17 mouse cellular contexts compared by ENCODE assay signal in the genomic region with DNA sequence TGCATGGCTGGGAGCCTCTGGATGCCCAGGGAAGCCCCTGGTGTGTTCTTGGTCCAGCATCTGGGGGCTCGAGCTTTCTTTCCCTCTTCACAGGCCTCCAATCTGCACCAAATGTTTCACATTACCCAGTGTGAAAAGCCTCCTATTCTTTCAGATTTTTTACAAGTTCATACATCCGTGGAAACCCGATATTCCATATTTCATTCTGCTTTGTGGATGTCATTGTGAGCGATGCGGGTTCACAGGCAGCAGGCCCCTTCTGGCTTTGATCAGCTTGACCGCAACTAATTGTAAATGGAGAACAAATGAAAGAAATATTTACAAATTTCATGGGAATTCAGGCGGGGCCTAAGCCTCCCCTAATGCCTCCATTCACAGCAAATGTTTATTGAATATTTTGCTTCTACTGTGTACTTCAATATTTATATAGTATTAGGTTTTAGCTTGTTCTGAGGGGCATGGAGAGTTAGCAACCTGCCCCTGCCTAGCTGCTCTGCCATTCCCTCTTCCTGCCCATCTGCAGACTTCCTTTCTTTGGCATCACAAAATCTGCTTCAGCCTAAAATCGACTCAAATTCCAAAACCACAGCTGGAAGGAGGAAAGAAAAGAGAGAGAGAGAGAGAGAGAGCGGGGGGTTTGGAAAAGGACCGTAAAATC.
DNase-seq lines count a peak whose midpoint lies in the region; ATAC-seq and TF ChIP-seq lines count a peak whose summit lies in the region.
"Had no signal": no experiment of that assay in that cellular context is flagged by ENCODE, and none has a peak within 500 bp of the region (broad histone marks: within the 10 kb centered on the region; RNA-seq: fewer than 3 reads in every experiment).

No protein-coding gene starts in this region.

- ATAC-seq in embryonic facial prominence, embryonic 11.5 days (replicated peaks; ENCODE audit: insufficient number of reproducible peaks, low FRiP score, low TSS enrichment, low read depth): peak; percentile 56; the same call in 1 of the 2 replicates
- peak; percentile 37; the same call in 1 of the 2 replicates for ATAC-seq in hindbrain, embryonic 14.5 days (ENCODE audit: low FRiP score)
- ATAC-seq in forebrain, embryonic 14.5 days: no peak
- ATAC-seq in liver, postnatal 0 days: no peak
- no peak for ATAC-seq in kidney, embryonic 16.5 days (ENCODE audit: low FRiP score, low TSS enrichment)
- ATAC-seq: forebrain, embryonic 16.5 days had no signal

- no peaks in the 10 kb centered on the region for H3K36me3 ChIP-seq in embryonic facial prominence, embryonic 11.5 days (replicated peaks; ENCODE audit: control insufficient read depth, insufficient read depth, low read depth, low read length)
- no peaks in the 10 kb centered on the region for H3K36me3 ChIP-seq in hindbrain, embryonic 14.5 days (replicated peaks; ENCODE audit: control insufficient read depth, insufficient read depth)
- no peaks in the 10 kb centered on the region for H3K36me3 ChIP-seq in forebrain, embryonic 14.5 days (ENCODE audit: control insufficient read depth, insufficient read depth, low read length)
- no peaks in the 10 kb centered on the region for H3K36me3 ChIP-seq in liver, postnatal 0 days (replicated peaks; ENCODE audit: insufficient read depth, low read length)
- H3K36me3 ChIP-seq in kidney, embryonic 16.5 days (ENCODE audit: insufficient read depth, low read length): no peaks in the 10 kb centered on the region
- H3K36me3 ChIP-seq: heart, embryonic 13.5 days had no signal

- no peaks in the 10 kb centered on the region for H3K9me3 ChIP-seq in embryonic facial prominence, embryonic 11.5 days (replicated peaks; ENCODE audit: control insufficient read depth, low read length)
- no peaks in the 10 kb centered on the region for H3K9me3 ChIP-seq in hindbrain, embryonic 14.5 days (ENCODE audit: control insufficient read depth, low read length)
- no peaks in the 10 kb centered on the region for H3K9me3 ChIP-seq in forebrain, embryonic 14.5 days (replicated peaks; ENCODE audit: control insufficient read depth, low read length)
- H3K9me3 ChIP-seq in liver, postnatal 0 days (ENCODE audit: low read length): no peaks in the 10 kb centered on the region
- H3K9me3 ChIP-seq in kidney, embryonic 16.5 days (ENCODE audit: low read length): no peaks in the 10 kb centered on the region
- H3K9me3 ChIP-seq: heart, embryonic 13.5 days had no signal

- H3K27ac ChIP-seq in embryonic facial prominence, embryonic 11.5 days (replicated peaks; ENCODE audit: low read depth, low read length): no peak overlapping the region
- H3K27ac ChIP-seq in hindbrain, embryonic 14.5 days: no peak overlapping the region
- H3K27ac ChIP-seq in forebrain, embryonic 14.5 days (ENCODE audit: low read depth, low read length): no peak overlapping the region
- H3K27ac ChIP-seq in liver, postnatal 0 days (ENCODE audit: low read depth): no peak overlapping the region
- no peak overlapping the region for H3K27ac ChIP-seq in kidney, embryonic 16.5 days (ENCODE audit: low read length)
- H3K27ac ChIP-seq: heart, embryonic 13.5 days had no signal

- no peak overlapping the region for H3K4me3 ChIP-seq in embryonic facial prominence, embryonic 11.5 days (ENCODE audit: low read depth, low read length)
- no peak overlapping the region for H3K4me3 ChIP-seq in hindbrain, embryonic 14.5 days (replicated peaks; ENCODE audit: low read length)
- no peak overlapping the region for H3K4me3 ChIP-seq in forebrain, embryonic 14.5 days (ENCODE audit: low read depth, low read length)
- H3K4me3 ChIP-seq in liver, postnatal 0 days (ENCODE audit: low read depth, low read length): no peak overlapping the region
- no peak overlapping the region for H3K4me3 ChIP-seq in kidney, embryonic 16.5 days (ENCODE audit: low read length)
- H3K4me3 ChIP-seq: heart, embryonic 13.5 days had no signal

- no peaks in the 10 kb centered on the region for H3K4me1 ChIP-seq in embryonic facial prominence, embryonic 11.5 days (ENCODE audit: control insufficient read depth, insufficient read depth, low read length)
- no peaks in the 10 kb centered on the region for H3K4me1 ChIP-seq in hindbrain, embryonic 14.5 days (replicated peaks; ENCODE audit: control insufficient read depth, insufficient read depth, low read length)
- no peaks in the 10 kb centered on the region for H3K4me1 ChIP-seq in forebrain, embryonic 14.5 days (ENCODE audit: control insufficient read depth, insufficient read depth, low read length)
- H3K4me1 ChIP-seq in liver, postnatal 0 days (ENCODE audit: insufficient read depth): no peaks in the 10 kb centered on the region
- peaks cover 16% of the 10 kb centered on the region for H3K4me1 ChIP-seq in kidney, embryonic 16.5 days (ENCODE audit: insufficient read depth, low read length)

- no peak overlapping the region for H3K4me2 ChIP-seq in embryonic facial prominence, embryonic 11.5 days (ENCODE audit: low read depth, low read length)
- H3K4me2 ChIP-seq in hindbrain, embryonic 14.5 days (replicated peaks): no peak overlapping the region
- no peak overlapping the region for H3K4me2 ChIP-seq in forebrain, embryonic 14.5 days (ENCODE audit: low read length)
- no peak overlapping the region for H3K4me2 ChIP-seq in liver, postnatal 0 days (ENCODE audit: low read depth, low read length)
- H3K4me2 ChIP-seq in kidney, embryonic 16.5 days (replicated peaks; ENCODE audit: low read depth, low read length): no peak overlapping the region
- H3K4me2 ChIP-seq: heart, embryonic 13.5 days had no signal

- no peak overlapping the region for H3K9ac ChIP-seq in embryonic facial prominence, embryonic 11.5 days (replicated peaks; ENCODE audit: low read length)
- H3K9ac ChIP-seq in hindbrain, embryonic 14.5 days: no peak overlapping the region
- H3K9ac ChIP-seq in forebrain, embryonic 14.5 days (ENCODE audit: low read length): no peak overlapping the region
- H3K9ac ChIP-seq in liver, postnatal 0 days (replicated peaks): no peak overlapping the region
- H3K9ac ChIP-seq in kidney, embryonic 16.5 days (replicated peaks; ENCODE audit: low read length): no peak overlapping the region
- H3K9ac ChIP-seq: heart, embryonic 13.5 days had no signal

- 32% methylated on average over 10 of the region's 10 CpGs for WGBS in embryonic facial prominence, embryonic 11.5 days
- WGBS in hindbrain, embryonic 14.5 days: 36% methylated on average over 10 of the region's 10 CpGs
- 84% methylated on average over 10 of the region's 10 CpGs for WGBS in forebrain, embryonic 14.5 days
- 74% methylated on average over 10 of the region's 10 CpGs for WGBS in liver, postnatal 0 days (ENCODE audit: insufficient replicate concordance)
- 56% methylated on average over 10 of the region's 10 CpGs for WGBS in kidney, embryonic 16.5 days

- TF ChIP-seq EP300 in liver, postnatal 0 days (IDR thresholded peaks at IDR 0.05; ENCODE audit: low read depth): no peak

- no peak for TF ChIP-seq CTCF in liver, postnatal 0 days (IDR thresholded peaks at IDR 0.05; ENCODE audit: low read depth)

- DNase-seq in embryo, embryonic 11 days: peak; percentile 67
- peak; percentile 73 for DNase-seq in embryonic facial prominence, embryonic 11.5 days (ENCODE audit: low spot score)
- DNase-seq in hindbrain, embryonic 14.5 days (ENCODE audit: low spot score): no peak
- peak; percentile 77 for DNase-seq in mesoderm, embryonic 11.5 days (ENCODE audit: low read depth, low spot score)
- DNase-seq in retina, postnatal 1 day: no peak
- DNase-seq in forebrain, embryonic 14.5 days (ENCODE audit: low spot score): no peak
- DNase-seq in liver, postnatal 0 days: no peak
- DNase-seq: adrenal gland, postnatal 14 days; cerebellum, postnatal 10 days; heart, postnatal 4 days; kidney, adult 11 months; kidney, postnatal 25 days; right cerebral cortex, adult 18-20 months; thymus, postnatal 36 days had no signal

- H3K27me3 ChIP-seq in embryonic facial prominence, embryonic 11.5 days (ENCODE audit: control insufficient read depth, insufficient read depth, low read length): no peaks in the 10 kb centered on the region
- no peaks in the 10 kb centered on the region for H3K27me3 ChIP-seq in hindbrain, embryonic 14.5 days (ENCODE audit: control insufficient read depth, insufficient read depth, low read length)
- no peaks in the 10 kb centered on the region for H3K27me3 ChIP-seq in forebrain, embryonic 14.5 days (replicated peaks; ENCODE audit: control insufficient read depth, insufficient read depth, low read length)
- no peaks in the 10 kb centered on the region for H3K27me3 ChIP-seq in liver, postnatal 0 days (ENCODE audit: insufficient read depth, low read length)
- H3K27me3 ChIP-seq in kidney, embryonic 16.5 days (ENCODE audit: insufficient read depth, low read length): no peaks in the 10 kb centered on the region
- H3K27me3 ChIP-seq: heart, embryonic 13.5 days had no signal

Comparison
In these comparisons a context has a peak if more than half of its experiments do, and no peak if none do; other contexts are left out.
1. DNase-seq: peak in embryo, embryonic 11 days (single experiment), embryonic facial prominence, embryonic 11.5 days (single experiment) and mesoderm, embryonic 11.5 days (single experiment); none in hindbrain, embryonic 14.5 days (single experiment), retina, postnatal 1 day (single experiment), forebrain, embryonic 14.5 days (single experiment) and liver, postnatal 0 days (single experiment).
2. ATAC-seq: peak in embryonic facial prominence, embryonic 11.5 days (single experiment) and hindbrain, embryonic 14.5 days (single experiment); none in forebrain, embryonic 14.5 days (single experiment), liver, postnatal 0 days (single experiment) and kidney, embryonic 16.5 days (single experiment).